Mouse (Mus musculus): ENCODE data around the gene Ptprt. TPM values are rescaled to one million over a fixed set of nuclear protein-coding genes. Genes with fewer than 3 reads are reported as not detected.
A peak's percentile ranks its signal among the peaks of the same experiment; 100 is the strongest.

Gene Ptprt
- 0.48 and 0.87 TPM in 2 replicates for polyA plus RNA-seq (2016; fragmentation: Nextera tagmentation; extraction: Ambion mirVana)

DNA sequence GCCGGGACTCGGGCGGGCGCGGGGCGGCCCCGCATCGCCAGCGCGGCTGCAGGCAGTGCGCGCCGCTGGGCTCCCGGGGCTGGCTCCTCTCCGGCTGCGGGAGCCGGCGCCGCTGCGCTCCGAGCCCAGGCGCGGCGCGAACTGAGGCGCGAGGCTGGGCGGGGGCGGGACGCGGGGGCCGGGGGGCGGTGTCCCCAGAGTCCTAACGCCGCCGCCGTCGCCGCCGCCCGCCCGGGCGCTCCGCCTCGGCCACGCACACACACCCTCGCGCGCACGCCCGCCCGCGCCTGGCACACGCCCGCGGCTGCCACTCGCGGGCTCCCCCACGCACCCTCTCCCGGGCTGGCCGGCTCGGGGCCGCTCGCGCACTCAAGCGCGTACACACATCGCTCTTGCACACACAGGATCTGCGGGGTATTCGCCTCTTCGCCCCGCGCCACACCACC lies at the start of gene Ptprt:
TSS of gene Ptprt (minus strand) at position 207 of the 446 bp plus-strand sequence.
- H3K27me3 ChIP-seq (ENCODE audit: poor library complexity, severe bottlenecking), result peaks cover 83% of the 10 kb centered on the region
- DNase-seq (ENCODE audit: extremely low spot score, low spot score), result peak; percentile 22

DNA sequence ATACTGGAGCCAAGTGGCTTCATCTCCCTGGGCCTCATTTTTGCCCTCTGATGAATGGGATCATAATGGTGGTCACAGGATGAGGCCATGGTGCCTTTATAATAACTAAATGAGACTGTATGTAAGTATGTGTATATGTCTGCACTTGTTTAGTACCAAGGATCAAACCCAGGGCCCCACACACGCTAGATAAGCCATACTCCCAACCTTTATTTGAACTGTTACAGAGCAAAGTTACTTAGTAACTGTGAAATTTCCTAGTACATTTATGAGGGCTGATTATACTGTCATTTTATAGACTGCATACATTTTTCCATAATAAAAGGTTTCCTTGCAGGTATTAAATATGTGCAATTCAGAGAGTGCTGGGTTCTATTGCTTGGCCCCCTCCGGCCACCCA lies 49.5 kb upstream of the Ptprt start:
- H3K9me3 ChIP-seq, result no peaks in the 10 kb centered on the region
- no peaks in the 10 kb centered on the region for H3K4me1 ChIP-seq
- WGBS, result 92% methylated on average over 2 of the region's 2 CpGs
- no peak overlapping the region for H3K4me3 ChIP-seq
- no peak overlapping the region for H3K27ac ChIP-seq
- DNase-seq (ENCODE audit: extremely low spot score, low spot score), result no peak
- H3K36me3 ChIP-seq (replicated peaks), result no peaks in the 10 kb centered on the region
- H3K27me3 ChIP-seq (ENCODE audit: poor library complexity, severe bottlenecking), result no peaks in the 10 kb centered on the region

More for the DNA sequence above, at the start of gene Ptprt:
- WGBS, result under 1% methylated on average over 68 of the region's 73 CpGs
- no peaks in the 10 kb centered on the region for H3K9me3 ChIP-seq
- no peaks in the 10 kb centered on the region for H3K36me3 ChIP-seq (replicated peaks)
- H3K4me3 ChIP-seq, result peak within 1 kb of the TSS; percentile 69
- peaks cover 54% of the 10 kb centered on the region for H3K4me1 ChIP-seq
- H3K27ac ChIP-seq, result peak within 1 kb of the TSS; percentile 51

DNA sequence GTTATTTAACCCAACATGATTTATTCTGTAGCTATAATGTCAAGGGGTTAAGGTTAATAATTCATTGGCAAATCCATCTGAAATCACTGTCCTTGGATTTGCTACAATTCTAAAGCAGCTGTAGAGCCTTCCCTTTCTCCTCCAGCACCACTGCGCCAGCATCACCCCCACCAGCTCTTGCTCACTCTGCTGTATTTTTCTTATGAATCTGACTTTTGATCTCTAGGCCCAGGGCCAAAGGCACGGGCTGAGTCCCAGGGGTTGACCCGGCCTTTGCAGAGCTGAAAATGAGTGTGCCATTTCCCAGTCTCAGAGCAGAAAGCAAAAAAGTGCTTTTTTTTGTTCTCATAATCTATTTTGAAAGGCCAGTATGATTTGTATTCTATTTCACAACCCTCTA lies 38.7 kb upstream of the Ptprt start:
- Histone ChIP-seq H3K27ac (no peak overlapping the region), H3K36me3 (replicated peaks) (no peaks in the 10 kb centered on the region), H3K4me1 (no peaks in the 10 kb centered on the region), H3K9me3 (no peaks in the 10 kb centered on the region), H3K27me3 (ENCODE audit: poor library complexity, severe bottlenecking) (no peaks in the 10 kb centered on the region), H3K4me3 (no peak overlapping the region)
- WGBS, result 92% methylated on average over 3 of the region's 3 CpGs
- DNase-seq (ENCODE audit: extremely low spot score, low spot score), result no peak

DNA sequence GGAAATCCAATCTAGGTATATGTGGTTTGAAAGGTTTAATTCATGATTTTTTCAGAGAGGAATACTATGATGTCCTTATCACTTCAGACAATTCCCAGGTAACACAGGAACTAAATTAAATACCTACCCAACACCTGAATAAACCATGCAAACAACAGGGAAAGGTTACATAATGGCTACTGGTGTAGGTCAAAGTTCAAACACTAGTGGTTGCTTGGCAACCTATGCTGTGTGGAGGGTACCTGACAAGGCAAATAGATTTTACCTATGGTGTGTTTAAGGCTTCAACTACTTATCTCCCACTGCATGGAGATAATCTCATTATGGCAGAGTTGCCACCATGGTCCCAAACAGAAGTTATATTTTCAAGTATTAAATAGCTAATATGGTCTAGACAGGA lies 38.1 kb upstream of the Ptprt start:
- H3K27me3 ChIP-seq (ENCODE audit: poor library complexity, severe bottlenecking), result no peaks in the 10 kb centered on the region
- no peak for DNase-seq (ENCODE audit: extremely low spot score, low spot score)
- no peaks in the 10 kb centered on the region for H3K36me3 ChIP-seq (replicated peaks)
- no peaks in the 10 kb centered on the region for H3K9me3 ChIP-seq
- H3K27ac ChIP-seq, result no peak overlapping the region
- no peak overlapping the region for H3K4me3 ChIP-seq
- no peaks in the 10 kb centered on the region for H3K4me1 ChIP-seq

DNA sequence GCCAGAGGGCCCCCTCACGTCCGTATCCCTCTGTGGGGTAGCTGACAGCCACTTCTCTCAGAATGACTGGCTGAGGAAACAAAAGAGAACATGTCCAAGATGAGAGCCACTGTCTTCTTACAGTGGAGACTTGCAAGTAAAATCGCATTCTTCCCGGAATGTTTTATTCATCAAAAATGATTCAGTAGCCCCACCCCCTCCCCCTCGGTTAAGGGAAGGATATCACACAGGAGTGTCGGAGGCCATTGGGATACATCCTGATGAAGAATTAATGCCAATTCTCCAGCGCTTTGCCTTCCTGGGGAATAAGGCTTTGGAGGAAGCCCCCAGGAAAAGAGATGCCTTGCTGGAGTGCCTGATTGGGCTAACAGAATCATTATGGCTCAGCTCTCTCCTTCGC lies 37.1 kb upstream of the Ptprt start:
- WGBS, result 89% methylated on average over 8 of the region's 8 CpGs
- Histone ChIP-seq H3K4me3 (no peak overlapping the region), H3K4me1 (peaks cover 4% of the 10 kb centered on the region), H3K9me3 (no peaks in the 10 kb centered on the region), H3K27me3 (ENCODE audit: poor library complexity, severe bottlenecking) (no peaks in the 10 kb centered on the region), H3K36me3 (replicated peaks) (no peaks in the 10 kb centered on the region), H3K27ac (no peak overlapping the region)
- DNase-seq (ENCODE audit: extremely low spot score, low spot score), result no peak

DNA sequence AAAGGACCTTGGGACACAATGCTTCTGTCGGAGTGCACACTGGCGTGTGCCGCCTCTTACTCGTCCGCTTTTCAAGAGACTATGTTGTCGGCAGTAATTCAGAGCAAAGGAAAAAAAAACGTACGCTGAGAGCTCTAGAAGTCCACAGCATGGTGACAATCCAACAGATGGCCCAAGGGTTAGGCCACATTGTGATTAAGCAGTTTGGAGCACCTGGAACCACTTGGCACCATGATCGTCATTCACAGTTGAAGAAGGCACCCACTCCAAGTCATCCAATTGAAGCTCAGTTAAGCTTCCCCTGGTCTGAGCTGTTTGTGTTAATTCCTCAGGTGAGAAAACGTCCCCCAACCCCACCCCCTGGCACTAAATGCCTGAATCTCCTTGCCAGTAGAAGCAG lies 36.2 kb upstream of the Ptprt start:
- H3K9me3 ChIP-seq, result no peaks in the 10 kb centered on the region
- H3K4me1 ChIP-seq, result peaks cover 4% of the 10 kb centered on the region
- no peaks in the 10 kb centered on the region for H3K36me3 ChIP-seq (replicated peaks)
- H3K4me3 ChIP-seq, result no peak overlapping the region
- H3K27ac ChIP-seq, result no peak overlapping the region
- no peak for DNase-seq (ENCODE audit: extremely low spot score, low spot score)
- no peaks in the 10 kb centered on the region for H3K27me3 ChIP-seq (ENCODE audit: poor library complexity, severe bottlenecking)
- 88% methylated on average over 10 of the region's 10 CpGs for WGBS

DNA sequence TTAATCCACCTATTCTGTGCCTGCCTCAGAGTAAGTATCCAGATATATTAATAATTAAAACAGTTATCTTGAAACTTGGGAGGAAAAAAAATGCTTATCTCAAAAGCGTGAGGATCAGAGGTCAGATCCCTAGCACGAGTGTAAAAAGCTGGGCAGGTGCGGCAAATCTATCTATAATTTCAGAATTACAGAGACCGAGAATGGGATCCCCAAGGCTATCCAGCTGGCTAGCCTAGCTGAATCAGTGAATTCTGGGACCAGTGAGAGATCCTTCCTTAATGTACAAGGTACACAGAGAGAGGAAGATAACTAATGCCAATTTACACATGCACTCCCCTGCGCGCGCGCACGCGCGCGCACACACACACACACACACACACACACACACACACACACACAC lies 31.2 kb upstream of the Ptprt start:
- H3K4me1 ChIP-seq, result peaks cover 4% of the 10 kb centered on the region
- no peaks in the 10 kb centered on the region for H3K9me3 ChIP-seq
- no peak for DNase-seq (ENCODE audit: extremely low spot score, low spot score)
- H3K36me3 ChIP-seq (replicated peaks), result no peaks in the 10 kb centered on the region
- H3K4me3 ChIP-seq, result no peak overlapping the region
- no peaks in the 10 kb centered on the region for H3K27me3 ChIP-seq (ENCODE audit: poor library complexity, severe bottlenecking)
- WGBS, result 97% methylated on average over 12 of the region's 12 CpGs
- H3K27ac ChIP-seq, result no peak overlapping the region

DNA sequence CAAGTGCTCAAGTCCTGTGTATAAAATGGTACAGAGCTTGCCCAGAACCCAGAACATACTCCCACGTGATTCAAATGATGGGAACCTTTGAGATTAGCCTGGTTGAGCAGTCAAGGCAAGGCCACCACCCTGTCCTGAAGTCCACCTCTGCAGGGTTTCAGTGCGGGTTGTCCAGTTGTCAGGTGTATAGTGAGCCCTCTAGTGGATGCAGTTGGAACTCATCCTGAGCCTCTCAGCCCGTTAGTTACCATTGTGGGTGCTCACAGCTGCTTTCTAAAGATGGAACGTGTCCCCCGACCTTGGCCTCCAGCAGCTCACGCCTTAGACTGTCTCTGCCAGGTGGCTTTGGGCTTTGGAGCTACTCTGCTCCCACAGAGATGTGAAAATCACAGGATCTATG lies 21.7 kb upstream of the Ptprt start:
- Histone ChIP-seq H3K27me3 (ENCODE audit: poor library complexity, severe bottlenecking) (no peaks in the 10 kb centered on the region), H3K4me1 (0 out of 2 replicates have a peak, but pooled peaks cover 9% of the 10 kb centered on the region), H3K9me3 (no peaks in the 10 kb centered on the region), H3K4me3 (no peak overlapping the region), H3K36me3 (replicated peaks) (no peaks in the 10 kb centered on the region), H3K27ac (no peak overlapping the region)
- DNase-seq (ENCODE audit: extremely low spot score, low spot score), result peak; percentile 22
- WGBS, result 22% methylated on average over 6 of the region's 6 CpGs

DNA sequence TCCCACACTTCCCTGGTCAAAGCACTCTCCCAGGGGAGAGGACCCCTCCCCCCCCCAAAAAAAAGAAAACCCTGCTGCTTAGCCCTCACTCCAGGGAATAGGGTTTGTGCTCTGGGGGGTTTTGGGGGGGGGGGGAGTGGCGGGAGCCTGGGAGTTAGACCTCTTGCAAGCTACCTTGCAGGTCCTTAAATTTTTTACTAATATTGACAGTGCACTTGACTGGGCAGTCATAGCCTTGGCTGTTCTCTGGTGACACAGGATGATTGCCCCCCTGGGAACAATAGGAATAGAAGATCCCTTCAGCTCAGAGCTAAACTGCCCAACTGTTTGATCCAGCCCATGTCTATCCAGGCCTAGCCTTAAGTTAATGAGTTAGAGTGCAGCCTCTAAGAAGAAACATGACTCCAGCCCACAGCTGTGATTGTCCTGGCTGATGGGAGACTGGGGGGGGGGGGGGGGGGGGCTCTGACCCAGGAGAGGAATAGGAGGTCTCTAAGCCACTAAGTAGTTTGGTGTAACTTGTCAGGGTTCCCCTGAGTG lies 1.6 kb upstream of the Ptprt start:
- H3K9me3 ChIP-seq, result no peaks in the 10 kb centered on the region
- peaks cover 68% of the 10 kb centered on the region for H3K27me3 ChIP-seq (ENCODE audit: poor library complexity, severe bottlenecking)
- H3K36me3 ChIP-seq (replicated peaks), result no peaks in the 10 kb centered on the region
- H3K4me3 ChIP-seq, result no peak overlapping the region
- peaks cover 54% of the 10 kb centered on the region for H3K4me1 ChIP-seq
- no peak for DNase-seq (ENCODE audit: extremely low spot score, low spot score)
- WGBS, result 10% methylated on average over 1 of the region's 1 CpGs
- no peak overlapping the region for H3K27ac ChIP-seq

DNA sequence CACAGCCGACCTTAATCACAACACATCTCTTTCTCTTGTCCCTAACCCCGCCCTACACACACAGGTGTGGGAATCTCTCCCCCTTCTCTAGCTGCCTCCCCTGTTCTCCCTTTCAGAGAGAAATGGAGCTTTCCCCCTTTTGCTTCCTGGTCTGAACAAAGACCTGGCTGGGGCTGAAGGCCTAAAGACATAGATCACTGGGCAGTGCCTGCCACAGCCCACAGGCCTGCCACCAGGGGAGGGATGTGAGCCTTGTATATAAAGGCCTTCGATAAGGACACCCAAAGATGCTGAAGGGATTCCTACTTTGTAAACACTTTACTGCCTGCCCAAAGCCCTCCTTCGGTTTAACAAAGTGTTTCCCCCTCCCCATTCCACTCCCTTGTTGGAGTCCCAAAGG lies 786 bp upstream of the Ptprt start:
- Histone ChIP-seq H3K27me3 (ENCODE audit: poor library complexity, severe bottlenecking) (peaks cover 75% of the 10 kb centered on the region), H3K4me3 (peak overlapping the region; percentile 69), H3K36me3 (replicated peaks) (no peaks in the 10 kb centered on the region), H3K4me1 (peaks cover 54% of the 10 kb centered on the region), H3K27ac (no peak overlapping the region), H3K9me3 (no peaks in the 10 kb centered on the region)
- 5% methylated on average over 4 of the region's 4 CpGs for WGBS
- peak; percentile 24 for DNase-seq (ENCODE audit: extremely low spot score, low spot score)

DNA sequence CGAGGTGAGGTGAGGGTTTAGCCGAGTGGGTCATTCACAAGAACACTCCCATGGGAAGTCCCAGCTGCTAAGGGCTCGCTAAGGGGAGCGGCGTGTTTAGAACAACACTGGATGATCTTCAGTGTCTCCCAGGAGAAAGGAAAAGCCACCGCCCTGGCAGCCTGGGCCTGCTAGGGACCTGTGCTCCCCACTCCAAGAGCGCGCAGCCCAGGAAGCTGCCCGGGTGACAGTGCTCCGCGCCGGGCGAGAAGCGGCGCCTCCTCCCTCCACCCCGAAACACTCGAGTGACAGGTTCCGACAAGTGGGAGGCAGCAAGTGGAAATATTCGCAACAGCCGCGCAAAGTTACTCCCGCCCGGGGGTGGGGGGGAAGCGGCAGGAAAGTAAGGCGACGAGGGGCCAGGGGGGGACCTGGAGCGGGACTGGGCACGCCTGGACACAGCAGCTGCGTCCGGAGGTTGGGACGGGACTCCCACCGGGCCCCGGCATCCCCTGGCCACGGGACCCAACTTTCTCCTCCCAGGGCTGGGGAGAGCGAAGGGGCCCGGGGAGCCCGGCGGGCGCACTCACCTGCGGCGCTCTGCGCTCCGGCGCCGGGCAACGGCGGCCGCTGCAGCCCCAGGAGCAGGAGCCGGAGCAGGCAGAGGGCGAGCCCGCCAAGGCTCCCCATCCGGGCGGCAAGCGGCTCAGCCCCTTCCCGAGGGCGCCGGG lies 561 bp downstream of the Ptprt start:
- H3K27ac ChIP-seq, result peak overlapping the region; percentile 51
- peak overlapping the region; percentile 69 for H3K4me3 ChIP-seq
- under 1% methylated on average over 57 of the region's 57 CpGs for WGBS
- peak; percentile 36 for DNase-seq (ENCODE audit: extremely low spot score, low spot score)
- no peaks in the 10 kb centered on the region for H3K9me3 ChIP-seq
- peaks cover 54% of the 10 kb centered on the region for H3K4me1 ChIP-seq
- H3K36me3 ChIP-seq (replicated peaks), result no peaks in the 10 kb centered on the region
- H3K27me3 ChIP-seq (ENCODE audit: poor library complexity, severe bottlenecking), result peaks cover 89% of the 10 kb centered on the region

DNA sequence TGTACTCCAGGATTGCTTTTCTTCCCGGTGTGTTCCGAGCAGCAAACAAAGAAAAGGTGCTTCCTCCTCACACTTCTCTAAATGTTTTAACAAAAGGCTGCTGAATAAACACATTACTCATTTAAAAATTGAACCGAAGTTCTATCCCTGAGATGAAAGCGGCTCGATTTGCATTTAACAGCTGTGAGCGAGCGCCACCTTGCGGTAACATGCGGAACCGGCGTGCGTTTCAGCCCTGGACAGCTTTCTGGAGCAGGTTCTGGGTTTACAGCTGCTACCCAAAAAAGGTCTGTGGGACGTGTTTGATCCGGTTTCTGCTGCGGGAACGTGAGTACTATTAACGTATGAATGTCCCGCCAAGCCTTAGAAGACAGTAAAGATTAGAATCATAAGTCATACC lies 1.9 kb downstream of the Ptprt start:
- Histone ChIP-seq H3K9me3 (no peaks in the 10 kb centered on the region), H3K27ac (no peak overlapping the region), H3K4me1 (peaks cover 53% of the 10 kb centered on the region), H3K36me3 (replicated peaks) (no peaks in the 10 kb centered on the region), H3K4me3 (peak overlapping the region; percentile 69), H3K27me3 (ENCODE audit: poor library complexity, severe bottlenecking) (peaks cover 92% of the 10 kb centered on the region)
- WGBS, result under 1% methylated on average over 18 of the region's 18 CpGs
- DNase-seq (ENCODE audit: extremely low spot score, low spot score), result peak; percentile 89

DNA sequence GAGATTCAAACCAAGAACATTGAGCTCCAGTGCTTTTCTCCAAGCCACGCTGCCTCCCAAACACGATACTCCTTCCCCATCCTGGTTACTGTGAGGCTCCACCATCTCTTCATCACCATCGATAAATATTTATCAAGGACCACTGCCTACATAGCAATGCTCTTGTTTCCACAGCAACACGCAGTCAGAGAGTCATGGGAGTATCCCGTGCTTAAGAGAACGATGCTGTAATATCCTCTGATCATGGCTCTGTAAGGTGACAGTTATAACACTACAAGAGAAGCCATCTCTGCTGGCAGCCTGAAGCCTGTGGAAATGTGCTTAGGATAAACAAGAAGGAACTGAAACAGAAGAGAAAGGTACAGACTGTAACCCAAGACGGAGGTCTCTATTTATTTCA lies 3.4 kb downstream of the Ptprt start:
- no peak for DNase-seq (ENCODE audit: extremely low spot score, low spot score)
- Histone ChIP-seq H3K36me3 (replicated peaks) (no peaks in the 10 kb centered on the region), H3K27ac (no peak overlapping the region), H3K4me3 (no peak overlapping the region), H3K9me3 (no peaks in the 10 kb centered on the region), H3K27me3 (ENCODE audit: poor library complexity, severe bottlenecking) (peaks cover 77% of the 10 kb centered on the region), H3K4me1 (peaks cover 40% of the 10 kb centered on the region)
- WGBS, result 80% methylated on average over 7 of the region's 7 CpGs
